Mouse (Mus musculus): ENCODE results near the gene Il11ra1.

DNA sequence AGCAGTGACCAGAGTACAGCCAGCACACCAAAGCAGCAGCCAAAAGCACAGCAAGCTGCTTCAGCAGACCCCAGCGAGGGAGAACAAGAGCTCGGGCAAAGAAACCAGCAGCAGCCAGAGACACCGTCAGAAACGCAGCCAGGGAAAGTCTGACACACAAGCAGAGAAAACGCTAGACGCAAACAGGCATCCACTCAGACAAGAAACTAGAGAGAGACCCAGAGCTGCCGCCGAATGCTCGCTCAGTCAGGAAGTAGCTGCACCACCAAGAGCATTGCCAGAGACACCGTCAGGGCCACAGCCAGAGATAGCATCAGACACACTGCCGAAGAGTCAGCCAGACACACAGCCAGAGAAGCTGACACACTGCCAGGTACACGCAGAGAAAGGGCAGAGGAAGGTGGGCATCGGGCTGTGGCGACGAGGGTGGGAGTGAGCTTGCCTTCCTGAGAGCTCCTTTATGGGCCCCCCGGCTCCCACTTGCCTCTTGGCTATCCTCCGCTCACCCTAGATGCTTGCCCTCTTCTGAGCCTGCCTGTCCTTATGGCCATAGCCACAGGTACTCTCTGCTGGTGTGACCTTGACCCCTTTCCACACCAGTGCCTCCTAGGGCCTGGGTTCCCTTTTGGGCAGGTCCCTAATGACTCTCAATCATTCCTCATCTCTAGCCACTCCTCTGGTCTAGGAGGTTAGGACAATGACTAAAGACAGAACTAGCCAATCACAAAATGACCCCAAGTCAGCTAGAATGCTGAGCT is 23.4 kb upstream of the Il11ra1 start:
- TF ChIP-seq CTCF (IDR thresholded peaks at IDR 0.05; ENCODE audit: low read depth) (no peak), EP300 (optimal IDR thresholded peaks at IDR 0.05) (no peak)
